21 mouse cellular contexts compared by ENCODE assay signal in genomic region chr10:127147135-127147534, GRCm38 (mm10). TPM values are rescaled to one million over a fixed set of nuclear protein-coding genes. Genes with fewer than 3 reads are reported as not detected.
DNase-seq lines count a peak whose midpoint lies in the region; ATAC-seq and TF ChIP-seq lines count a peak whose summit lies in the region.
"Had no signal": no experiment of that assay in that cellular context is flagged by ENCODE, and none has a peak within 500 bp of the region (broad histone marks: within the 10 kb centered on the region; RNA-seq: fewer than 3 reads in every experiment).

No protein-coding gene starts in this region.

- no peak for TF ChIP-seq CTCF in kidney, adult 2 months (conservative IDR thresholded peaks at IDR 0.05; ENCODE audit: insufficient read depth, insufficient read length, low read depth, low read length)

- no peak for TF ChIP-seq POLR2A in kidney, adult 2 months (IDR thresholded peaks at IDR 0.05; ENCODE audit: low read depth, low read length)

- WGBS in kidney, adult 2 months = 29% methylated on average over 6 of the region's 6 CpGs
- WGBS in kidney, embryonic 14.5 days = 70% methylated on average over 6 of the region's 6 CpGs
- WGBS in embryonic facial prominence, embryonic 10.5 days = 84% methylated on average over 6 of the region's 6 CpGs

- H3K36me3 ChIP-seq in kidney, adult 2 months (ENCODE audit: control insufficient read depth, insufficient read depth, low read length) = no peaks in the 10 kb centered on the region
- no peaks in the 10 kb centered on the region for H3K36me3 ChIP-seq in kidney, embryonic 14.5 days (ENCODE audit: control insufficient read depth, insufficient read depth, low read length)
- no peaks in the 10 kb centered on the region for H3K36me3 ChIP-seq in embryonic facial prominence, embryonic 10.5 days (replicated peaks)
- H3K36me3 ChIP-seq: embryonic facial prominence, embryonic 12.5 days; limb, embryonic 12.5 days; liver, embryonic 15.5 days; midbrain, embryonic 15.5 days; neural tube, embryonic 15.5 days had no signal

- no peaks in the 10 kb centered on the region for H3K27me3 ChIP-seq in kidney, adult 2 months (replicated peaks; ENCODE audit: control insufficient read depth, insufficient read depth, low read length)
- H3K27me3 ChIP-seq in kidney, embryonic 14.5 days (ENCODE audit: control insufficient read depth, insufficient read depth, low read length) = no peaks in the 10 kb centered on the region
- H3K27me3 ChIP-seq in embryonic facial prominence, embryonic 10.5 days (replicated peaks; ENCODE audit: low read depth, poor library complexity, severe bottlenecking) = no peaks in the 10 kb centered on the region
- H3K27me3 ChIP-seq: embryonic facial prominence, embryonic 12.5 days; forebrain, embryonic 13.5 days; limb, embryonic 12.5 days; liver, embryonic 15.5 days; midbrain, embryonic 15.5 days; neural tube, embryonic 15.5 days had no signal

- peak; percentile 50 for DNase-seq in adrenal gland, adult 2 months
- DNase-seq in adrenal gland, postnatal 4 days (ENCODE audit: low spot score in 2 of 2) = no peak
- peak; percentile 62 for DNase-seq in kidney, adult 2 months
- DNase-seq in R1 (ENCODE audit: low read depth, low spot score) = peak; percentile 59
- DNase-seq in kidney, postnatal 25 days = peak; percentile 15 to 51
- no peak for DNase-seq in embryonic facial prominence, embryonic 10.5 days (ENCODE audit: low spot score)
- no peak for DNase-seq in gastrocnemius, postnatal 4 days (ENCODE audit: low spot score in 2 of 2)
- DNase-seq: cerebellum, adult 9-11 months; gastrocnemius, postnatal 14 days; lung, postnatal 14 days; spleen, adult 18-20 months; thymus, postnatal 36 days had no signal

- H3K4me1 ChIP-seq in kidney, adult 2 months (ENCODE audit: control insufficient read depth, insufficient read depth, low read length) = peaks cover 12% of the 10 kb centered on the region; the same call in 1 of the 2 replicates
- H3K4me1 ChIP-seq in kidney, embryonic 14.5 days (ENCODE audit: control insufficient read depth, insufficient read depth, low read length) = no peaks in the 10 kb centered on the region
- H3K4me1 ChIP-seq in embryonic facial prominence, embryonic 10.5 days = no peaks in the 10 kb centered on the region
- H3K4me1 ChIP-seq: embryonic facial prominence, embryonic 12.5 days; forebrain, embryonic 13.5 days; limb, embryonic 12.5 days; midbrain, embryonic 15.5 days; neural tube, embryonic 15.5 days had no signal

- no peak overlapping the region for H3K4me2 ChIP-seq in kidney, embryonic 14.5 days (replicated peaks; ENCODE audit: low read depth, low read length)
- H3K4me2 ChIP-seq: embryonic facial prominence, embryonic 12.5 days; forebrain, embryonic 13.5 days; limb, embryonic 12.5 days; liver, embryonic 15.5 days; midbrain, embryonic 15.5 days; neural tube, embryonic 15.5 days had no signal

- no peaks in the 10 kb centered on the region for H3K9me3 ChIP-seq in kidney, embryonic 14.5 days (ENCODE audit: control insufficient read depth, low read length)
- H3K9me3 ChIP-seq in embryonic facial prominence, embryonic 10.5 days = no peaks in the 10 kb centered on the region
- H3K9me3 ChIP-seq: embryonic facial prominence, embryonic 12.5 days; forebrain, embryonic 13.5 days; limb, embryonic 12.5 days; liver, embryonic 15.5 days; midbrain, embryonic 15.5 days; neural tube, embryonic 15.5 days had no signal

- no peak overlapping the region for H3K4me3 ChIP-seq in kidney, adult 2 months (ENCODE audit: insufficient read depth, low read depth, low read length)
- no peak overlapping the region for H3K4me3 ChIP-seq in kidney, embryonic 14.5 days (ENCODE audit: low read length)
- H3K4me3 ChIP-seq in embryonic facial prominence, embryonic 10.5 days = no peak overlapping the region
- H3K4me3 ChIP-seq: embryonic facial prominence, embryonic 12.5 days; erythroblast, embryonic 14.5 days; forebrain, embryonic 13.5 days; limb, embryonic 12.5 days; liver, embryonic 15.5 days; midbrain, embryonic 15.5 days; myocyte; neural tube, embryonic 15.5 days had no signal

- no peak for ATAC-seq in kidney, embryonic 14.5 days (ENCODE audit: low FRiP score, low TSS enrichment)
- ATAC-seq: forebrain, embryonic 13.5 days; midbrain, embryonic 15.5 days had no signal

- peak overlapping the region; percentile 62 for H3K27ac ChIP-seq in kidney, adult 2 months (ENCODE audit: insufficient read depth, low read depth, low read length)
- no peak overlapping the region for H3K27ac ChIP-seq in kidney, embryonic 14.5 days (ENCODE audit: low read depth, low read length)
- no peak overlapping the region for H3K27ac ChIP-seq in embryonic facial prominence, embryonic 10.5 days (replicated peaks)
- H3K27ac ChIP-seq: embryonic facial prominence, embryonic 12.5 days; forebrain, embryonic 13.5 days; limb, embryonic 12.5 days; liver, embryonic 15.5 days; midbrain, embryonic 15.5 days; neural tube, embryonic 15.5 days had no signal

- H3K9ac ChIP-seq in kidney, embryonic 14.5 days (ENCODE audit: low read depth, low read length) = no peak overlapping the region
- H3K9ac ChIP-seq: embryonic facial prominence, embryonic 12.5 days; forebrain, embryonic 13.5 days; limb, embryonic 12.5 days; liver, embryonic 15.5 days; midbrain, embryonic 15.5 days; neural tube, embryonic 15.5 days had no signal

RNA-seq across cellular contexts. Expression of gene B4galnt1, which starts 17.9 kb away (rescaled TPM):
- total RNA-seq in adrenal gland, adult 2 months (2021) = 10 to 100 TPM in 1 of 2 experiments, 1 to 10 TPM in 1; 8.3 to 11.6 TPM
- polyA plus RNA-seq in adrenal gland, adult 2 months (2012; rRNA removed) = 17.8 and 19.1 TPM in 2 replicates
- 10 to 100 TPM; 10.6 to 11.7 TPM for total RNA-seq in adrenal gland, postnatal 4 days (2021)
- polyA plus RNA-seq in kidney, adult 2 months (2012; rRNA removed) = 15.4 and 27.5 TPM in 2 replicates
- 6.2 and 8.7 TPM in 2 replicates for polyA plus RNA-seq in kidney, embryonic 14.5 days (2014; fragmentation: Nextera tagmentation; extraction: Ambion mirVana)
- polyA plus RNA-seq in embryonic facial prominence, embryonic 10.5 days (2016; fragmentation: Nextera tagmentation; extraction: Ambion mirVana) = 3.0 and 3.8 TPM in 2 replicates
- 1 to 10 TPM; 3.4 to 3.6 TPM for total RNA-seq in gastrocnemius, postnatal 4 days (2021)

RNA-seq across cellular contexts. Expression of gene Os9, which starts 26.2 kb away (rescaled TPM):
- total RNA-seq in adrenal gland, adult 2 months (2021) = 100 to 1,000 TPM; 127 to 147 TPM
- polyA plus RNA-seq in adrenal gland, adult 2 months (2012; rRNA removed) = 82.2 and 108 TPM in 2 replicates
- 100 to 1,000 TPM; 109 to 112 TPM for total RNA-seq in adrenal gland, postnatal 4 days (2021)
- 108 and 114 TPM in 2 replicates for polyA plus RNA-seq in kidney, adult 2 months (2012; rRNA removed)
- polyA plus RNA-seq in kidney, embryonic 14.5 days (2014; fragmentation: Nextera tagmentation; extraction: Ambion mirVana) = 31.4 and 47.5 TPM in 2 replicates
- polyA plus RNA-seq in embryonic facial prominence, embryonic 10.5 days (2016; fragmentation: Nextera tagmentation; extraction: Ambion mirVana) = 59.7 and 60.1 TPM in 2 replicates
- 10 to 100 TPM; 42.6 to 42.8 TPM for total RNA-seq in gastrocnemius, postnatal 4 days (2021)

RNA-seq across cellular contexts. Expression of gene Slc26a10, which starts 33.3 kb away (rescaled TPM):
- under 1 TPM; 0.35 to 0.58 TPM for total RNA-seq in adrenal gland, adult 2 months (2021)
- 1.1 and 2.4 TPM in 2 replicates for polyA plus RNA-seq in adrenal gland, adult 2 months (2012; rRNA removed)
- total RNA-seq in adrenal gland, postnatal 4 days (2021) = 1 to 10 TPM; 1.6 to 3.0 TPM
- 6.6 and 8.1 TPM in 2 replicates for polyA plus RNA-seq in kidney, adult 2 months (2012; rRNA removed)
- 2.0 and 2.3 TPM in 2 replicates for polyA plus RNA-seq in kidney, embryonic 14.5 days (2014; fragmentation: Nextera tagmentation; extraction: Ambion mirVana)
- polyA plus RNA-seq in embryonic facial prominence, embryonic 10.5 days (2016; fragmentation: Nextera tagmentation; extraction: Ambion mirVana) = 2.1 and 2.9 TPM in 2 replicates
- total RNA-seq in gastrocnemius, postnatal 4 days (2021) = 1 to 10 TPM; 3.8 to 4.3 TPM
- polyA plus RNA-seq: erythroblast, embryonic 14.5 days had no signal

RNA-seq across cellular contexts. Expression of gene Arhgef25, which starts 42.7 kb away (rescaled TPM):
- 10 to 100 TPM; 16.0 to 25.8 TPM for total RNA-seq in adrenal gland, adult 2 months (2021)
- 41.3 and 44.9 TPM in 2 replicates for polyA plus RNA-seq in adrenal gland, adult 2 months (2012; rRNA removed)
- total RNA-seq in adrenal gland, postnatal 4 days (2021) = 10 to 100 TPM; 34.7 to 45.3 TPM
- 9.2 and 11.9 TPM in 2 replicates for polyA plus RNA-seq in kidney, adult 2 months (2012; rRNA removed)
- 31.0 and 32.9 TPM in 2 replicates for polyA plus RNA-seq in kidney, embryonic 14.5 days (2014; fragmentation: Nextera tagmentation; extraction: Ambion mirVana)
- 26.9 and 29.6 TPM in 2 replicates for polyA plus RNA-seq in embryonic facial prominence, embryonic 10.5 days (2016; fragmentation: Nextera tagmentation; extraction: Ambion mirVana)
- 10 to 100 TPM; 40.4 to 43.0 TPM for total RNA-seq in gastrocnemius, postnatal 4 days (2021)

RNA-seq across cellular contexts. Expression of gene Dtx3, which starts 48.4 kb away (rescaled TPM):
- total RNA-seq in adrenal gland, adult 2 months (2021) = 10 to 100 TPM; 53.6 to 75.7 TPM
- polyA plus RNA-seq in adrenal gland, adult 2 months (2012; rRNA removed) = 203 and 219 TPM in 2 replicates
- 100 to 1,000 TPM; 111 to 126 TPM for total RNA-seq in adrenal gland, postnatal 4 days (2021)
- polyA plus RNA-seq in kidney, adult 2 months (2012; rRNA removed) = 101 and 132 TPM in 2 replicates
- polyA plus RNA-seq in kidney, embryonic 14.5 days (2014; fragmentation: Nextera tagmentation; extraction: Ambion mirVana) = 107 and 117 TPM in 2 replicates
- 107 and 115 TPM in 2 replicates for polyA plus RNA-seq in embryonic facial prominence, embryonic 10.5 days (2016; fragmentation: Nextera tagmentation; extraction: Ambion mirVana)
- total RNA-seq in gastrocnemius, postnatal 4 days (2021) = 10 to 100 TPM; 43.8 to 49.7 TPM

Comparison
In these comparisons a context has a peak if more than half of its experiments do, and no peak if none do; other contexts are left out.
1. DNase-seq: peak in adrenal gland, adult 2 months (single experiment), kidney, adult 2 months (single experiment), R1 (single experiment) and kidney, postnatal 25 days (2 of 2); none in adrenal gland, postnatal 4 days (0 of 2), embryonic facial prominence, embryonic 10.5 days (single experiment) and gastrocnemius, postnatal 4 days (0 of 2).